Mouse (Mus musculus): ENCODE results near the gene C5ar2.
A peak's percentile ranks its signal among the peaks of the same experiment; 100 is the strongest.
"Not testable (repeated sequence)": the region's sequence is repeated elsewhere in the genome, so short reads cannot be mapped to it uniquely, and the experiment has no call there.

Gene C5ar2

DNA sequence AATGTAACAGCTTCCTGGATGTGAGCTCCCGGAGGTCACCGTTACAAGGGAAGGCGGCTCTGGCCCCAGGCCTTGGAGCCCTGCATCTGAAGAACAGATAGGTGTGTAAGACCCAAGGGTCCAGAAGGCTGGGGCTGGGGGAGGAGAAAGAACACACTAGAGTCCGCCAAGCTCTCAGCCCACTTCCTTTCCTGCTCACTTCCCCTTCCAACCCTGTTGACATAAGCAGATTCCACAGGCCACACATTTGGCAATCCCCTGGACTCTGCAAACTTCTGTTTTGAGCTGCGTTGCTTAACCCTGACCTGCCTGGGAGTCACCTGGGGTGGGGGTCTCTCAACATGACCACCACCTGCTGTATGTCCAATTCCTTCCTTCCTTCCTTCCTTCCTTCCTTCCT, at the start of gene C5ar2:
Gene C5ar2, minus strand, starts transcription at position 88 of the 400 bp plus-strand sequence.
- DNase-seq, result peak; percentile 42

DNA sequence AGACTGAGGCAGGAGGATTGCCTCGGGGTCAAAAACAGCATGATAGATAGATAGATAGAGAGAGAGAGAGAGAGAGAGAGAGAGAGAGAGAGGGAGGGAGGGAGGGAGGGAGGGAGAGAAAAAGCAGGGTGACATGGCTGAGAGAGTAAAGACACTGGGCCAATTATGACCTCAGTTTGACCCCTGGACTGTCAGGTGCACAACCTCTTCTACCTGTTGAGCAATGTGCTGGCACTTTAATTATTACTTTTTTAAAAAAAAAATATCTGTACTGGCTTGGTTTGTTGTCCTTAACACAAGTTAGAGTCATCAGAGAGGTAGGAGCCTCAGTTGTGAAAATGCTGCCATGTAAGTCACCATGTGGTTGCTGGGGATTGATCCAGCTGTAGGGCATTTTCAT, 43.8 kb upstream of the C5ar2 start:
- no peak for DNase-seq

DNA sequence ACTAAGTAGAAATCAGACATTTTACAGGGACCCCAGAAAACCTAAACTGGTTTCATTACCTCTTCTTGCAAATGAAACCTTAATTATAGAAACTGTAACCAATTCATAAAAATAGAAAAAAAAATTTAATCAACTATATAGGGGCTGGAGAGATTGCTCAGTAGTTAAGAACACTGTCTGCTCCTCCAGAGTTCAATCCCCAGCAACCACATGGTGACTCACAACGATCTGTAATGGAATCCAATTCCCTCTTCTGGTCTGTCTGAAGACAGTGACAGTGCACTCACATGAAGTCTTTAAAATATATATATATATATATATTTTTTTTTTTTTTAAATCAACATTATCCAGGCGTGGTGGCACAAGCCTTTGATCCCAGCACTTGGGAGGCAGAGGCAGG, 43.1 kb upstream of the C5ar2 start:
- no peak for DNase-seq

DNA sequence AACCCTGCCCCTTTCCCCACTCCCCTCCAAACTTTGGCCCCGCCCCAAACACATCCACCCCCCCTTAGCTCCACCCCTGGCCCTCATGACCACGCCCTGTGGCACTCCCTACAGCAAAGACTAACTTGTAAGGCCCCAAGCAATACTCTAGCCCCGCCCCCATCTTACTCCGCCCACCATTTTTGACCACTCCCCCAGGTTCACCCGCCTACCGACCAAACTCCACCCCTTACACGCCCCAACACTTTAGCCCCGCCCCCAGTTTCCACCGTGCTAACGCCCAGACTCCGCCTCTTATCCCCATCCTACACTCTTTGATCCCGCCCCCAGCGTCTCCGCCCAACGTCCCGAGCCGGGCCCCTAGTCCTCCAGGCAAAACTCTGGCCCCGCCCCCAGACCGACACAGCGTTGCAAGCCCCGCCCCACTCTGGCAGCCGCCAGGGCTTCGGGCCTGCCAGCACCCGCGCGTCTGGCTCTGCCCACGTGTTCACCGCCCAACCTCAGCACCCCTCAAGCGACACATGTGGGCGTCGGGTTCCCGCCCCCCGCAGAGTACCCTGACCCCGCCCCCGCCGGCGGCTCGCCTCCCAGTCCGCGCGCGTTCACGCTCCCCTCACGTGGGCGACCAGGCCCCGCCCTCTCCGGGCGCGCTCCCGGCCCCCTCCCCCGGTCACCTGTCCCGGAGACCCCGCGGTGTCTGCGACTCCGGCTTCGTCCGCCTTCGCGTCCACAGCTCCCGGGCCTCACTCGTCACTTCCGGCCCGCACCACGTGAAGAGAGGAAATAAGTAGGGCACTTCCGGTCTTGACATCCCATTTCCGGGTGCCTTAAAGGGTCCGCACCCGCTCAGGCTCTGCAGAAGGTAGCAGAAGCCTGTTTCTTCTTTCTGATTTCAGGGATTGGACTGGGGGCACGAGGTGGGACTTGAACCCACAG, 42.3 kb upstream of the C5ar2 start, which contains the start of gene Ccdc9:
Gene Ccdc9, minus strand, starts transcription at position 770 of the 936 bp plus-strand sequence.
- peak; percentile 100 for DNase-seq

DNA sequence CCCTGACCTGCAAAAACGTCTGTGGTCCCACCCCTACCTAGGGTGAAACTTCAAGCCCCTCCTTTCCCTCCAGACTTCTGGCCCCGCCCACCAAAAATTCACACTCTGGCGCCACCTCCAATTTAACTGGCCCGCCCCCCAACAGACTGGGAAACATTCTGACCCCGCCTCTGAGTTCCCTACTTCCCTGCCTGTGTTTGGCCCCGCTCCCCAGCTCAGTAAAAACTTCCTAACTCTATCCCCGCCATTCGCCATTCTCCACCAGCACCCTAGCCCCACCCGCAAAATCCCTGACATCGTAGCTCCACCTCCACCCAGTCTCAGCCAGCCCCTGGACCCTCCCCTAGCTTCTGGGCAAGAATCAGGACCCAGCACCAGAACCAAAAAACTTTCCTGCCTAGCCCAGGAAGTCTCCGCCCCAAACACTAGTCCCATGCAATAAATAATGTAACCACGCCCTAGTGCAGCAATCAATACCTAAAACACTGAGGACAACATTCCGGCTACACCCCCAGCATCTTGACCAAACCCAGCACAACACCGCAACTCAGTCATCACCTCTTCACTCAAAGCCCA, 41.6 kb upstream of the C5ar2 start:
- peak; percentile 81 for DNase-seq

DNA sequence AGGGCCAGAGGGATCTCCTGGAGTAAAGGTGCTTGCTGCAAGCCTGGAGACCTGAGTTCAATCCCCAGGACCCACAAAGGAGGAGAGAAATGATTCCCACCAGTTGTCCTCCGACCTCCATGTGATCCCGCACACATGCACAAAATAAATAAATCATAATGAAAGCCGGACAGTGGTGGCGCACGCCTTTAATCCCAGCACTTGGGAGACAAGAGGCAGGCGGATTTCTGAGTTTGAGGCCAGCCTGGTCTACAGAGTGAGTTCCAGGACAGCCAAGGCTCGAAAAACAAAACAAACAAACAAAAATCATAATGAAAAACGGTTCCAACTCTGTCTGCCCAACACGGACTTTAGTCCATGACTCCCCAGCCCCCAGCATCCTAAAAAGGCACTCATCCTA, 41.0 kb upstream of the C5ar2 start:
- DNase-seq, result no peak

DNA sequence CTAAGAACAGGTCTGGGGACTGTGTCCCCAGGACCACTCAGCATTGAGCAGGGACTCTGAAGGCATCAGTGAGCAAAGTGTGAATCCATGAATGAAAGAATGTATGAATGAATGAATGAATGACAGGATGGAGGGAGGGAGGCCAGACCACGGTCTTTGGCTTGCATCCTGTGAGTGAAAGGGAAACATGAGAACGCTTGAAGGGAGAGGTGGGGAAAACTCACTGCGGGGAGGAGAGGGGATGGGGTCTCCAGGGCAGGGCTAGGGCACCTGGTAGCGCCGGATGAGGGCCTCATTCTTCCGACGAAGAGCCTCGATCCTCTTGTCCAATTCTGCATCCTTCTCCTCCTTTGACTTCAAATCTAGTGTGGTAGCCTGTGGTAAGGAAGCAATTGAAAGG, 40.0 kb upstream of the C5ar2 start:
- DNase-seq, result no peak

DNA sequence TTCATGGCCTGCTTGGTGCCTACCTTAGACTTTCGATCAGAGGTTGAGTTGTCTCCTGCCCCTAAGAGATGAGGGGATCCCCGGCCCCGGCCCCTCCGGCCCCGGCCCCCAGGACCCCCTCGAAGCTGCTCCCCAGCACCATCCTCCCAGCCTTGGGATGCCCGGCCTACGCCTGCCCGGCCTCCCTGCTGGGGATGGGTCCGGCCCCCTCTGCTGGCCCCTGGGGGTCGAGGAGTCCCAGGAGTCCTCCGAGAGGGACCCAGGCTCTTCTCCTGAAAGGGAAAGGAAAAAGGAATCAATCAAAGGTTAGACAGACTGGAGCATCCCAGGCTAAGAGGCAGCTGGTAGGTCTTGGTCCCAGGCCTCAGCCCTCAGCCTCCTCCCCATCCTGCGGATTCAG, 38.4 kb upstream of the C5ar2 start:
- no peak for DNase-seq

DNA sequence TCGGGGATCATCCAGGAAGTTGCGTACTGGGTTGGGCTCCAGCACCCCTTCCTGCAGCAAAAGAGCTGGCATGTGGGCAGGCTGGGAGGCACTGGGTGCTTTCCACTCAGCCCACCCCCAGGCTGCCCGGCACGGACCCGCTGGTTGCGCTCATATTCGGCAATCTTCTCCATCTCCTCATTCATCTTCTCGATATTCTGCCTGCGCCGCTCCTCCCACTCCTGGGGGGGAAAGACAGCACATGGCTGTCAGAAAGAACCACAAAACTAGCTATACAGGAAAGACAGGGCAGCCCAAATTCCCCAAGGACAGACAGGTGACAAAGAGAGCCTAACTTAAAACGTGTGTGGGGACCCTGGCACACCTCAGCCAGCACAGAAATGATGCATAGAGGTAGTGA, 36.8 kb upstream of the C5ar2 start:
- DNase-seq, result no peak

DNA sequence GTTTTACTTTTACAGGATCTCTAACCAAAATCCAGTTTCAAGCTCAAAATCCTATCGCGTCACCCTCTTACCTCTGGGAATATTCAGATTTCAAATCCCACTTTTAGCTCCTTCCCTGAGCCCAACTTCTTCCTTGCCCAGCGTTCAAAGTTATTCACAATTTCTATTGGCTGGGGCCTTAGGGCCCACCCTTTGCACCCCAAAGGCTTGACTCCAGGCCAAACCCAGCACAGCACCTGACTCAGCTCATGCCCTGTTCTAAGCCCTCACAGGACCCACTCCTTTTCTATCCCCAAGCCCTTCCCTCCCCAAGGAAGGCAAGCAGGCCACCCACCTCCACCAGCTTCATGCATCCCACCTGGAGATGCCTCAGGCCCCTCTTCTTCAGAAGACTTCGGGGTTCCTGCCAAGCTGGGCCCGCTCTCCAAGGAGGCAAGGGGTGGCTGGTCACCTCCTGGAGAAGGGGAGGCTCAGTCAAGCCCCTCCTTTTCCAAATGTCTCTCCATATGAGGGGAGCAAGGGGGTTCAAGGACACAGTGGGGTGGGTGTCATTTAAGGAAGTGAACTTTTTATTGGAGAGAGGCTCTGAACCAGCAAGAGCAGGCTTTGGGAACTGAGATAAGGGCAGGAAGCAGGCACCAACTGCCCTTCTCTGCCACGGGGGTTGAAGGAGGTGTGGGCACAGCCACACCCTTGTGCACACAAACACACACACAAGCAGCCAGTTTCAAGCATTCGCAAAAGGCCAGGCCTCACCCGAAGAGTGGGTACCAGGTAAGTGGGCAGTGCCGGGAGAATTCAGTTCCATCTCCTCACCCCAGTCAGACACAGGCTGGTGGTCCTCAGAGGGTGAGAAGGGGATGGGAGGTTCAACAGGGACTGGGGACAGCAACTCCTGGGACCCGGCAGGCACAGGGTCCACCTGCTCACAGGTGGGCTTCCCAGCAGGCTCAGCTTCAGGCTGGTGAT, 31.3 kb upstream of the C5ar2 start:
- DNase-seq, result no peak

DNA sequence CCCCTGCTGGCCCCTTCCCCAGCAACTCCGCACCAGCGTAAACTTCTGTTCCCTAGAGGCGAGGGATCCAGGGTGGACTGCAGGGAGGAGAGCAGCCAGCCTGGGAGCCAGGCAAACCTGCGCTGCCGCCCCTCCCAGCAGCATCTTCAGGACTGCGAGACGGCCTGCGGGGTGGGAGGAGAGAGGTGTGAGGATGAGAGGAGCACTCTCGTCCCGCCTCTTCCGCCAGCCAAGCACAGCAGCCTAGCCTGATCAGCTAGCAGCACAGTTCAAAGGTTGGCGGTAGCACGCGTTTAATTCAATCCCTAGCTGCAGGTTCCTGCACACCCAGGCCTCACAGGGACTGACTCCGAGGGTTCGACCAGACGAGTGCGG, 29.8 kb upstream of the C5ar2 start:
- DNase-seq, result no peak

DNA sequence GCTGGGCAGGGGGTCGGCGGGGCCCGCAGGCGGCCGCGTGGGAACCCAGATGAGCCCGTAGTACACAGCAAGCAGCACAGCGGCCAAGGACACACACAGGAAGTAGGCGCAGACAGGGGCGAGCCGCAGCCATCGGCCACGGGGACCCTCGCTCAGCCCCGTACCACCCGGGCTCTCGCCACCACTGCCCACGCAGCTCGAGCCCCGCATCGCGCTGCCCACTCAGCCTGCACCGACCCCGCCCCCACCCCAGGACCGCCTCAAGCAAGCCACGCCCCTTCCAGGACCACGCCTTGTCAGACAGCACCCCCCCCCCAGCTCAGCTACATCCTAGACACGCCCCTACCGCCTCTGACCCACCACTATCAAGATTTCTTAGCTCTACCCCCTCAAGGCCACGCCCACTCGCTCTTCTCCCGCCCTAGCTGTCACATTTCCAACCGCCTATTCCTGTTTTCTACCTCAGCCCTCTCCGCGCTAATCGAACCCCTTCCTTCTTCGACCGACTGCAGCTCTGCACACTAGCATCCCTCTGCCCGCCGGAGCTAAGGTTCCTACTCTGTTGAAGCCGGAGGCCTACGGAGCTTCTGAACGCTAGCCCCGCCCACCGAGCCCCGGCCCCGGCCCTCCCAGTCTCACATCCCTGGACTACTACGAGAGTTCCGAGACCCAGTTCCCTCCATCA, 29.3 kb upstream of the C5ar2 start, which contains the start of gene Inafm1:
Gene Inafm1, minus strand, starts transcription at position 537 of the 685 bp plus-strand sequence.
- peak; percentile 88 for DNase-seq

DNA sequence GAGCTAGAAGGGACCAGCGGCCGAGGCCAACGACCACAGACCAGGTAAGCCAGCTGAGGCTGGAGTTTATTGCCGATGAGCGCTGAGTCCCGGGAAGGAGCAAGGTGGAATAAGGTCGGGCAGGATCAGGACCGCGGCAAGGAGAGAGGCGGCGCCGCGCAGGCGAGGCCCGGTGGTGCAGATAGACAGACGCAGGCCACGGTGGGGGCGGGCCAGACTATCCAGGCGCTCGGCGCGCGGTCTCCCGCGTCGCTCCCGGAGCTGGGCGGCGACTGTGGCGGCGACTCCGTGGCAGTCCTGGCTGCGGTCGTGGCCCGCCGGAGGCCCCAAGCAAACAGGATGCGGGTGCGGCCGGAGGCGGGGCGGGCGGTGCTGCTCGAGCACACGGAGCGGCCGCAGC, 28.7 kb upstream of the C5ar2 start:
- peak; percentile 62 for DNase-seq

DNA sequence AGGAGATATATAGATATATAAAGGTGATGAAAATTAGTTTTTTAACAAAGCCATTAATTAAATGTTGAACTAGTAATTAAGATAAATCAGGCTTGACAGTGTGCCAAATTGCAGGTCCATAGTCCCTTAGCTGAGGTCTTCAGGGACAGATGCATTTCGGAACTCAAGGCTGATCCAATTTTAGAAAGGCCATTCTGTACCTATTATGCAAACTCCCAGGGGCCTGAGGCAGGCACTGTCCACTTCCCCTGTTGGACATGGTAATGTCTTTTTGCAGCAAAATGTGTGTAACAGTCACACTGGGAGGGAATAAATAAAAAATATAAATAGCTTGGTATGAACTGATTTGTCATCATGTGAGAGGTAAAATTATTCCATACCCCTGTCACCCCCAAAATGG, 27.2 kb upstream of the C5ar2 start:
- DNase-seq, result no peak

DNA sequence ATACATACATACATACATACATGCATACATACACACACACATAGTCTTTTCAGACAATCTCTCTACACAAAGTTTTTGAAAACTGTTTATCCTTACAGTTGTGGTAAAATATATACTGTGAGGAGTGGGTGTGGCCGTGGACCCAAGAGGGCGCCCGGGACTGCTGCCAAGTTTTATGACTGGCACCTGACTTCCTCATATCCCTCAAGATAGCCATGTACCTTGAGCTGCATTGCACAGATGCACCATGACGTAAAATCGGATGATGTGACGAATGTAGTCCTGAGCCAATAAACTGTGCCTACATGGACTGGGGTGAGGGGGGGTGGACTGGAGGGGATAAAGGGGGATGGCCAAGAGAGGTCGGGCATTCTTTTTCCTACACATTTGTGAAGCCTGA, 22.6 kb upstream of the C5ar2 start:
- not testable (repeated sequence) for DNase-seq

DNA sequence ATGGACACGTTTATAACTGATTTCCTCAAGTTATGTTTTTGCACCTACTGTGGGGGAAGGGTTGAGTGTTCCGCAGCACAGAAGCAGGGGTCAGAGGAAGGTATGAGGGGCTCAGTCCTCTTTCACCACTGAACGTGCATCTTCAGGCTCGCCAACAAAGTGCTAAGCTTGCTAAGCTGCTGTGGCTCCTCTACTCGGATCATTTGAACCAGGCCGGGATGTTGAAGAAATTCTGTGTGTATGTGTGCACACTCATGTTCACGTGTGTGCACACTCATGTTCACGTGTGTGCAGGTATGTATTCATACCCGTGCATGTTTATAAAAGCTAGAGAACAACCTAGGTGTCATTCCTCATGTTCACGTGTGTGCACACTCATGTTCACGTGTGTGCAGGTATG, 21.9 kb upstream of the C5ar2 start:
- no peak for DNase-seq

DNA sequence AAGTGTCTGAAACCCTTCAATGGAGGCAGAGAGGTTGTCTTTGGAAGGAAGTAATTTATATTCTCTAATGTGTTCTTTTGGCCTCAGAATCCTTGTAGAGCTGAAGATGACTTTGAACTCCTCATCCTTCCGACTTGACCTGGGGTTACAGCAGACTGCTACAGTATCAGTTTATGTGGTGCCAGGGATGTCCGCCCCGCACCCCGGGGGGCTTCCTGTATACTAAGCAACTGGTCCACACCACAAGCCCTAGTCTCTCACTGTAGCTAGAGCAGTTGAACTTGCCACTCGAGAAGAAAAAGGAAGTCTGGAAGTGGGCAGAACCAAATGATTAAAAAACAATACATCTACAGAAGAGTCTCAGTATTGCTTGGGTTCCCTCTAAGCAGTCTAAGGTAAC, 19.9 kb upstream of the C5ar2 start:
- no peak for DNase-seq

DNA sequence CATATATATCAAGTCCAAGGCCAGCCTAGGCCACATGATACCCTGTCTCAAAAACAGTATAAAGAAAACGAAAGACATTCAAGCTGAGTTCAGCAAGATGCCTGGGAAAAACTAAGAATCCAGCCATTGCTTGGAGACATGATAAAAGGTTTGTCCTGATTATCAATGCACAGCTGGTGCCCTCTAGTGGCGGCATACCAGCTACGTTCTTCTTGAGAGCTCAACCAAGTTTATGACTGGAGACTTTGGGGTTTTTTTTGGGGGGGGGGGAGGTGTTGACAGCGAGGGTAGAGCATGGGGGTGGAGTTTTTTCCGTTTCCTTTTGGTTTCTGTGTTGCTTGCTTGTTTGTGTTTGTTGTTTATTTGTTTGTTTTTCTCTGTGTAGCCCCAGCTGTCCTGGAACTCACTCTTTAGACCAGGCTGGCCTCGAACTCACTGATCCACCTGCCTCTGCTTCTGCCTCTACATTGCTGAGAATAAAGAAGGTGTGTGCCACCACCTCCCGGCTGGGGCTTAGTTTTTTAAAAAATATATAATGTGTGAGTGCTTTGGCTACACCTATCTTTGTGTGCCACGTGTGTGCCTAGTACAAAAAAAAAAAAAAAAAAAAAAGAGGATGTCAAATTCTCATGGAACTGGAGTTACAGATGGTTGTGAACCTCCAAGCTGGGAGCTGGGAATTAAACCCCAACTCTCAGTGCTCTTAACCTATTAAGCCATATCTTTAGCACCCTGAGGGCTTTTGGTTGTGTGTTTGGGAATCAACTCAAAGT, 19.2 kb upstream of the C5ar2 start:
- peak; percentile 92 for DNase-seq

DNA sequence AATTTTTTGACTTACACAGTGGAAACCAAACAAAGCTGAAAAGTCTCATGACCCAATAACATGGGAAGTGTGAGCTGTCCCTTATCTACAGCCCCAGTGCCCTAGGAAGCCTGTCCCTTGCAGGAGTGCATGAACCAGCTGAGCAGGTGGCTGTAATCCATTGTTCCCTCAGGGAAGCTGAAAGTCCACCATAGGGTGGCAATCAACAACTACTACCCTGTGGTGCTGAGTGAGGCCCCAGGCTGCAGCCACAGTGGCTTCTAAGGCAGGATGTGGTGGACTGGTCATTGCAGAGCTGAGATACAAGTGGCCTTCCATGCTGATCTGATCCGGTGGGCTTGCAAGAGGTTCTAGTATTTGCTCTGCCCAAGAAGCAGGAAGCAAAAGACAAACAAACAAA, 17.1 kb upstream of the C5ar2 start:
- no peak for DNase-seq

DNA sequence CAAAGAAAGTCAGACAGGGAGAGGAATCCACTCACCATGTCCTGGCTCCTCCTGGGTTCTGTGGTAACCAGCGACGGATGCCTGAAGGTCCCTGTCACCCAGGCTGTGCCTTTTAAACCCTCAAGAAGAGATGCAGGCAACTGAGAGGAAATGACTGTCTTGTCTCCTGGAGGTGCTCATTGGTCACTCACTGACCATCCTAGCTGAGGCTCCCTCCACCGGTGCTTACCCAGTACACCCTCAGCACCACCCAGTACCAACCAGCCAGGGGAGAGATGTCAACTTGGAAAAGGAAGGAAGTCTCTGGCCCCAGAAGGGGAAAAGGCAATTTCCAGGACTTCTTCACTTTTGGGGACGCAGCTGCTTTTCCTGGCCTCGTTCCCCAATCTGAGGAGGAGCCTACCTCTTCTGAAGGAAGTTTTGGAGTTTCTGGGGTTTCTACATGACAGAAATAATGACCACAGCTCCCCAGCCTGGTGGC, 15.2 kb upstream of the C5ar2 start, which contains the start of gene C5ar1:
Gene C5ar1, minus strand, starts transcription at position 431 of the 481 bp plus-strand sequence.
- no peak for DNase-seq

DNA sequence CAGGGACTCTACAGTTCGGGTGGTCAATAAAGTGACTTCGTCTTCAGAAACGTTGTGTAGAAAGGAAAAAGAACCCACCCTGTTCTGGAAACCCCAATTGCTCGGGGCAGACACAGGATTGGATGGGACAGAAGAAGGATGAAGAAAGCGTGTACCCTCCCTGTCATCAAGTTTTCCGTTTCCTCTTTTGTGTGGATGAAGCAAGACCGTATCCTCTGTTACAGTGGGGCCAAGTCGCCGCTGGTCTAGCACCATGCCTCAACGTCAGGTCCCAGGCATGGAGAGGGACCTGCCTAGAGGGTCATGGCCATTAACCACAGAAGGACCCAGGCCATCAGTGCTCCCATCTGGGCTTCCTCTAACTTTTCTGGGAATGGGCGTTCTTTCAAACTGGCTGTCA, 13.9 kb upstream of the C5ar2 start:
- no peak for DNase-seq

Measured in lung, postnatal 14 days (tissue).